Mouse (Mus musculus) hindbrain, embryonic 14.5 days (tissue): ENCODE measurements around the gene Chkb. TPM values are rescaled to one million over a fixed set of nuclear protein-coding genes. Genes with fewer than 3 reads are reported as not detected.

Experiments used
- ATAC-seq: fragments of 200-750 bp; cut with Nextera tagmentation; 2 replicates; pipeline ENCODE4 v1.8.0; 2017; ENCODE audit warnings: moderate number of reproducible peaks, mild to moderate bottlenecking, moderate TSS enrichment, moderate library complexity; ENCODE audit not compliant: low FRiP score
- DNase-seq: peaks from one replicate; pipeline ENCODE4 v3.0.0-alpha.2; 2015; ENCODE audit warnings: low spot score
- H3K27ac ChIP-seq: fragments of 300-500 bp; sonication (generic); 2 replicates; pipeline ENCODE4 v1.5.1; 2014; ENCODE audit warnings: mild to moderate bottlenecking, moderate library complexity
- H3K27me3 ChIP-seq: fragments of 300-500 bp; sonication (generic); 2 replicates; pipeline ENCODE4 v1.6.1; 2014; ENCODE audit warnings: mild to moderate bottlenecking, low read length, mixed read lengths; ENCODE audit not compliant: control insufficient read depth, insufficient read depth
- H3K36me3 ChIP-seq: fragments of 300-500 bp; sonication (generic); replicated peaks from 2 replicates; pipeline ENCODE4 v1.6.1; 2014; ENCODE audit not compliant: control insufficient read depth, insufficient read depth
- H3K4me1 ChIP-seq: fragments of 300-500 bp; sonication (generic); replicated peaks from 2 replicates; pipeline ENCODE4 v1.6.1; 2014; ENCODE audit warnings: antibody characterized with exemption, low read length, mixed read lengths; ENCODE audit not compliant: control insufficient read depth, insufficient read depth
- H3K4me2 ChIP-seq: fragments of 300-500 bp; sonication (generic); replicated peaks from 2 replicates; pipeline ENCODE4 v1.6.1; 2014; ENCODE audit warnings: mild to moderate bottlenecking, moderate library complexity
- H3K4me3 ChIP-seq: fragments of 300-500 bp; sonication (generic); replicated peaks from 2 replicates; pipeline ENCODE4 v1.5.1; 2014; ENCODE audit warnings: mild to moderate bottlenecking, low read length
- H3K9ac ChIP-seq: fragments of 300-500 bp; sonication (generic); 2 replicates; pipeline ENCODE4 v1.6.1; 2014
- H3K9me3 ChIP-seq: fragments of 300-500 bp; sonication (generic); 2 replicates; pipeline ENCODE4 v1.6.1; 2016; ENCODE audit warnings: low read length; ENCODE audit not compliant: control insufficient read depth
- WGBS: fragments of 180-500 bp; shearing (Covaris S2); extraction: QIAGEN DNeasy Blood & Tissue Kit; methylation state at CpG from one replicate; pipeline ENCODE4 v1.1.7; 2014; 5-methylcytosine and 5-hydroxymethylcytosine counted together
- polyA plus RNA-seq: library from polyadenylated mRNA; unstranded; fragments of >200 nt; fragmentation: Nextera tagmentation; extraction: Ambion mirVana; gene quantifications from 2 replicates; pipeline ENCODE4 v1.2.1, GENCODE M21; 2014

Chkb gene
- polyA plus RNA-seq, 1 experiment from 2014 or later = 76.3 TPM

DNA sequence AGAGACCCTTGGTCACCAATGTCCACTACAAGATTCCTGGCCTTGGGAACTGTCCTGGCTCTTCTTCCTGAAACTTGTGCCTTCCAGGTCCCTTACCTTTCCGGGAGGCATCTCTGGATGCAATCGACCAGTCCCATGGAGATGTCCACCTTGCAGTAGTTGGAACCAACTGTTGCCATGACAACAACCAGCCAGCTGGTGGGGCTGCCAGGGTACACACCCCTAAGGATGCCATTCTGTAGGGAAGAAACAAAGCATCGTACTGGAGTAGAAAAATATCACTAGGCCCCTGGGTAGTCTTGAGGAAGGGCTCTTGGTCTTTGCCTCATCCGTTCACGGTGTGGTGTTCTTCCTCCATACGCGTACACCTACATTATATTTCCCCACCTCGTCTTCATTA lies 5.1 kb downstream of the Chkb start:
- Histone ChIP-seq H3K36me3 (peaks cover 57% of the 10 kb centered on the region), H3K4me2 (no peak overlapping the region), H3K4me3 (no peak overlapping the region), H3K4me1 (peaks cover 9% of the 10 kb centered on the region), H3K9me3 (no peaks in the 10 kb centered on the region), H3K27me3 (no peaks in the 10 kb centered on the region), H3K27ac (no peak overlapping the region), H3K9ac (no peak overlapping the region)
- WGBS = 80% methylated on average over 8 of the region's 8 CpGs
- no peak for ATAC-seq
- DNase-seq = no peak

DNA sequence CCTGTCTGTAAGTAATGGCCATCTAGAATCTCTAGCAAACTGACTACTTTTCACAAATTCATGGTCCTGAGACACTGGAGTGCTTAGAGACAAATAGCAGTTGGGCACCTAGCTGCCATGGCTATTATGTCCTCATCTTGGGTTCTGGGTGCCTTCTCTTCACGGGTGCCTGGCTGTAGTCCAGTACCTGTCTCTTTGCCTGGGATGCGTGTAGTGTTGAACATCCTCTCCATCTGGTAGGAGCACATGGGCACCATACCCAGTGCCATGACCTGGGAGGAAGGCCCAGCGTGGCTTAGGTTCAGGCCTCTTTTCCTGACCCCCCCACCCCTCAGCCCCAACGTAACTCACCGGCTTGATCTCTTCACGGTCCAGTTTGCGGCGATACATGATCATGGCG lies 7.8 kb downstream of the Chkb start:
- ATAC-seq = no peak
- H3K36me3 ChIP-seq = peaks cover 68% of the 10 kb centered on the region
- 91% methylated on average over 9 of the region's 9 CpGs for WGBS

DNA sequence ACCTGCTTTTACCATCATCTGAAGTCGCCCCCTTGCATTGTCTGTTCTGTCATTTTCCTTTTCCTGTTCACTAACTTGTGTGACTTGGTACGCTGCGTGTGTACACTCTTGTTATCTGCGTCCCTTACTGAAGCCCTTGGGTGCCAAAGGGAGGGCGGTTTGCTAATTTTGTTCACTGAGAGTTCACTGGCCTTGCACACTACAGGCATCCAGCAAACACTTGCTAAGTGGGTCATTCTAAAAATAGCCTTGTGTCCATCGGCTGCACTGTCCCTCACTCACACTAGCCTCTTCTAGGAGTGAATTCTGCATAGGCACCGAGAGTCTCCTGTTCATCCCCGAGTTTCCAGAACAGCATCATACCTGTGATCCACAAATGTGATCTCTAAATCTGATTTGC lies 14.4 kb downstream of the Chkb start:
- WGBS = 89% methylated on average over 8 of the region's 8 CpGs
- H3K9me3 ChIP-seq = no peaks in the 10 kb centered on the region
- H3K4me3 ChIP-seq = no peak overlapping the region
- peaks cover 35% of the 10 kb centered on the region for H3K36me3 ChIP-seq
- H3K4me2 ChIP-seq = no peak overlapping the region
- H3K27ac ChIP-seq = no peak overlapping the region
- DNase-seq = no peak
- no peaks in the 10 kb centered on the region for H3K27me3 ChIP-seq
- H3K9ac ChIP-seq = no peak overlapping the region
- no peak for ATAC-seq
- H3K4me1 ChIP-seq = no peaks in the 10 kb centered on the region

More for the DNA sequence above, 7.8 kb downstream of the Chkb start:
- H3K9ac ChIP-seq = no peak overlapping the region
- H3K4me1 ChIP-seq = no peaks in the 10 kb centered on the region
- no peaks in the 10 kb centered on the region for H3K9me3 ChIP-seq
- H3K4me3 ChIP-seq = no peak overlapping the region
- DNase-seq = no peak
- H3K27me3 ChIP-seq = no peaks in the 10 kb centered on the region
- no peak overlapping the region for H3K27ac ChIP-seq
- H3K4me2 ChIP-seq = no peak overlapping the region

DNA sequence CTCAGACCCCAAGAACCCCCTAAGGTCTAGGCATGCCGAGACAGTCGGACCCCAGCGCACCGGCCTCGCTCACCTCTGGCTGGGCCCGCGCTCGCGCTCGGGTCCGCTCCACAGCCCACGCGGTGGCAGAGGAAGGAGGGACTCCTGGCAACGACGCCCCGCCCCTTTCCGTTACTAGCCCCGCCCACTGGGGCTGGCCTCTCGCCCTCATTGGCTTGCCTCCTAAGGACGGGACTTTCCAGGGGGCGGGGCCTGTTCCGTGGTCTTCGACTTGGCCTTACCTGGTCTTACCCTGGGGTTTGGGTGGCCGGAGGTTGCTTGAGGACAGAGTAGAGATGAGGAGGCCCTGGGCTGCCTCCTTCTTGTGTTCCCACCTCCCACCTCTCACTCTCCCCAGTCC lies 19.6 kb downstream of the Chkb start, which contains the start of gene Syce3:
TSS of gene Syce3 (minus strand) at position 386 of the 400 bp plus-strand sequence.
- H3K27ac ChIP-seq = no peak within 1 kb of the TSS
- WGBS = 90% methylated on average over 24 of the region's 24 CpGs
- H3K4me1 ChIP-seq = no peaks in the 10 kb centered on the region
- H3K4me2 ChIP-seq = no peak within 1 kb of the TSS
- no peak for ATAC-seq
- no peak within 1 kb of the TSS for H3K4me3 ChIP-seq
- no peaks in the 10 kb centered on the region for H3K36me3 ChIP-seq
- H3K27me3 ChIP-seq = no peaks in the 10 kb centered on the region
- no peak within 1 kb of the TSS for H3K9ac ChIP-seq
- peaks cover 12% of the 10 kb centered on the region; the same call in 1 of the 2 replicates for H3K9me3 ChIP-seq
- no peak for DNase-seq

DNA sequence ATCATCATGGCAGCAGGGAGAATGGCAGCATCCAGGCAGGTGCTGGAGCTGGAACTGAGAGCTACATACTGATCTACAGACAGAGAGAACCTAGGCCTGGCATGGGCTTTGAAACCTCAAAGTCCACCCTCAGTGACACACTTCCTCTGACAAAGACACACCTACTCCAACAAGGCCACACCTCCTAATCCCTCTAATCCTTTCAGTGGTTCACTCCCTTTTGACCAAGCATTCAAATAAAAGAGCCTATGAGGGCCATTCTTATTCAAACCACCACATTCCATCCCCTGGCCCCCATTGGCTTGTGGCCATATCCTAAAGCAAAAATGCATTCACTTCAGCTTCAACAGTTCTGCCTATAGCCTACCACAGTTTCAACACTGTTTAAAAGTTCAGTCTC lies 23.0 kb downstream of the Chkb start:
- Histone ChIP-seq H3K9me3 (peaks cover 12% of the 10 kb centered on the region; the same call in 1 of the 2 replicates), H3K27ac (no peak overlapping the region), H3K4me3 (no peak overlapping the region), H3K9ac (no peak overlapping the region), H3K4me2 (no peak overlapping the region), H3K36me3 (no peaks in the 10 kb centered on the region), H3K4me1 (no peaks in the 10 kb centered on the region), H3K27me3 (no peaks in the 10 kb centered on the region)
- ATAC-seq = no peak
- DNase-seq = no peak

- Histone ChIP-seq H3K9ac (no peak overlapping the region), H3K9me3 (peaks cover 12% of the 10 kb centered on the region; the same call in 1 of the 2 replicates), H3K27me3 (no peaks in the 10 kb centered on the region), H3K4me2 (no peak overlapping the region), H3K4me1 (no peaks in the 10 kb centered on the region), H3K4me3 (no peak overlapping the region), H3K27ac (no peak overlapping the region), H3K36me3 (no peaks in the 10 kb centered on the region)
- ATAC-seq (no peak), DNase-seq (no peak)
- 90% methylated on average over 10 of the region's 10 CpGs for WGBS
Measured at GRCm38 (mm10) chr15:89404831-89405623, 24.7 kb downstream of the Chkb start.

- Histone ChIP-seq H3K36me3 (no peaks in the 10 kb centered on the region), H3K4me2 (no peak overlapping the region), H3K27ac (no peak overlapping the region), H3K4me3 (no peak overlapping the region), H3K9ac (no peak overlapping the region), H3K9me3 (peaks cover 6% of the 10 kb centered on the region; the same call in 1 of the 2 replicates), H3K4me1 (no peaks in the 10 kb centered on the region), H3K27me3 (no peaks in the 10 kb centered on the region)
- ATAC-seq = no peak
- WGBS = 79% methylated on average over 1 of the region's 1 CpGs
- no peak for DNase-seq
Measured at GRCm38 (mm10) chr15:89402471-89402870, 27.2 kb downstream of the Chkb start.

DNA sequence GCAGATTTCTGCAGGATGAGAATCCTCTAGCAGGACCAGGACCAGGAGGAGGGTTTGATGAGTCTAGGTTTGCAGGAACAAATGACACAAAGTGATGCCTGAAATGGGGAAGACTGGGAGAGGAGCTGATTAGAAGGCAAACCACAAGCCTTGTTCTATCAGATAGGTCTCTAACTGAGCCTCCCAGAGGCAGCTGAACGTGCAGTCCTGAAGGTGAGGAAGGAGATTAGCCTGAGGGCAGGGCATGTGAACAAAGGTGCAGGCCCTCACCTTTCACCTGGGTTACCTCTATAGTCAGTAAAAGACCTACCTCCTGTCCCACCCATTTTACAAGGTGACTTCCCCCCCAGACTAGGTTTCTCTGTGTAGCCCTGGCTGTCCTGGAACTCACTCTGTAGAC lies 30.0 kb downstream of the Chkb start:
- H3K27me3 ChIP-seq = no peaks in the 10 kb centered on the region; the same call in 1 of the 2 replicates
- ATAC-seq = no peak

DNA sequence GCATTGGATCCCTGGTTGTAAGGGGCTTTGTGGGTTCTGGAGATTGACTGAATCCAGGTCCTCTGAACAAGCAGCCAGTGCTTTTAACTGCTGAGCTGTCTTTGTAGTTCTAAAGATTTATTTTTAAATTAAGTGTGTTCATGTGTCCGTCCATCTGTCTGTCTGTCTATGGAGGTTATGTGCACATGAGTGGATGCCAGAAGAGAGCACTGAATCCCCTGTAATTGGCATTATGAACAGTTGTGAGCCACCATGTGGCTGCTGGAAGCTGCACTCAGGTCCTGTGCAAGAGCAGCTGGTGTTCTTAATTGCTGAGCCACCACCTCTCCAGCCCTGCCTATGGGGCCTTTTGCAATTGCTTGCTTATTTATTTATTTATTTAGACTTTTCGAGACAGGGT lies 31.6 kb downstream of the Chkb start:
- ATAC-seq = no peak
- Histone ChIP-seq H3K4me3 (no peak overlapping the region), H3K27ac (no peak overlapping the region), H3K9me3 (no peaks in the 10 kb centered on the region), H3K9ac (no peak overlapping the region), H3K36me3 (no peaks in the 10 kb centered on the region), H3K4me2 (no peak overlapping the region), H3K27me3 (no peaks in the 10 kb centered on the region; the same call in 1 of the 2 replicates), H3K4me1 (no peaks in the 10 kb centered on the region)
- 76% methylated on average over 2 of the region's 2 CpGs for WGBS
- no peak for DNase-seq

More for the DNA sequence above, 30.0 kb downstream of the Chkb start:
- H3K9ac ChIP-seq = no peak overlapping the region
- no peak overlapping the region for H3K4me3 ChIP-seq
- no peaks in the 10 kb centered on the region for H3K9me3 ChIP-seq
- H3K36me3 ChIP-seq = no peaks in the 10 kb centered on the region
- no peak for DNase-seq
- WGBS = 64% methylated on average over 1 of the region's 1 CpGs
- H3K4me2 ChIP-seq = no peak overlapping the region
- H3K27ac ChIP-seq = no peak overlapping the region
- no peaks in the 10 kb centered on the region for H3K4me1 ChIP-seq
